In the genomic region with DNA sequence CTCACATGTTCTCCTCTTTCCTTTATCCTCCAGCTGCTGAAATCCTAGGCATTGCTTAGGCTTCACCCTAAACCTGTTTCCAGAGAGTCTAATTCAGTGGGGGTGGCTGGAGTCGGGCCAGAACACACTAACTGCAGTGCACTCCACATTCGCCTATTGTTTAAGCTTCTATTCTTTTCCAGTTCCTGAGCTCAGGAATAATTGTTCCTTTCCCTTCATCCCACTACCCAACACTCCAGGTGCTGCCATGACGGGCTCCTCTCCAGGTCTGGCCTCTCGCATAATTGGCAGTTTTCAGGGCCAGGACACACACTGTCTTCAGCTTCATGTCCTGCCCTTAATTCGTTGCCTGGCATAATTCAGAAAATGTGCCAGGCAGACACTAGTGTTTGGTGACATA, we compare ENCODE assay signal across 20 mouse cellular contexts.
DNase-seq lines count a peak whose midpoint lies in the region; ATAC-seq and TF ChIP-seq lines count a peak whose summit lies in the region.
"Had no signal": no experiment of that assay in that cellular context is flagged by ENCODE, and none has a peak within 500 bp of the region (broad histone marks: within the 10 kb centered on the region; RNA-seq: fewer than 3 reads in every experiment).

No protein-coding gene starts in this region.

- TF ChIP-seq POLR2A in brain, embryonic 14.5 days (IDR thresholded peaks at IDR 0.05; ENCODE audit: borderline replicate concordance, extremely low read depth, insufficient read depth, insufficient read length, poor library complexity, severe bottlenecking), result no peak

- H3K36me3 ChIP-seq in hindbrain, postnatal 0 days (ENCODE audit: insufficient read depth, low read length), result no peaks in the 10 kb centered on the region
- H3K36me3 ChIP-seq in hindbrain, embryonic 14.5 days (replicated peaks; ENCODE audit: control insufficient read depth, insufficient read depth), result no peaks in the 10 kb centered on the region
- H3K36me3 ChIP-seq: heart, embryonic 10.5 days; hindbrain, embryonic 12.5 days; limb, embryonic 12.5 days; liver, embryonic 12.5 days; midbrain, embryonic 15.5 days had no signal

- no peak overlapping the region for H3K27ac ChIP-seq in hindbrain, postnatal 0 days
- H3K27ac ChIP-seq in hindbrain, embryonic 14.5 days, result no peak overlapping the region
- no peak overlapping the region for H3K27ac ChIP-seq in left cerebral cortex, adult 2 months
- H3K27ac ChIP-seq: heart, embryonic 10.5 days; hindbrain, embryonic 12.5 days; limb, embryonic 12.5 days; liver, embryonic 12.5 days; midbrain, embryonic 15.5 days had no signal

- no peak for TF ChIP-seq CTCF in hindbrain, postnatal 0 days (IDR thresholded peaks at IDR 0.05; ENCODE audit: low read depth)
- TF ChIP-seq CTCF in brain, embryonic 14.5 days (IDR thresholded peaks at IDR 0.05; ENCODE audit: borderline replicate concordance, extremely low read depth, insufficient read depth, insufficient read length), result no peak
- no peak for TF ChIP-seq CTCF in left cerebral cortex, adult 2 months (IDR thresholded peaks at IDR 0.05)

- intact Hi-C loops in left cerebral cortex, adult 2 months (cut with DNase I), result no loop called here

- H3K9ac ChIP-seq in hindbrain, postnatal 0 days (replicated peaks; ENCODE audit: low read length), result no peak overlapping the region
- no peak overlapping the region for H3K9ac ChIP-seq in hindbrain, embryonic 14.5 days
- H3K9ac ChIP-seq: hindbrain, embryonic 12.5 days; limb, embryonic 12.5 days; liver, embryonic 12.5 days; midbrain, embryonic 15.5 days had no signal

- ATAC-seq in hindbrain, postnatal 0 days, result peak; percentile 27; the same call in 1 of the 2 replicates
- no peak for ATAC-seq in hindbrain, embryonic 14.5 days (ENCODE audit: low FRiP score)
- ATAC-seq in monocyte, adult 5-6 weeks (replicated peaks; ENCODE audit: insufficient number of reproducible peaks, low FRiP score, low TSS enrichment, poor library complexity, severe bottlenecking), result no peak
- ATAC-seq: forebrain, embryonic 16.5 days; liver, embryonic 12.5 days; midbrain, embryonic 15.5 days had no signal

- no peaks in the 10 kb centered on the region for H3K9me3 ChIP-seq in hindbrain, postnatal 0 days (ENCODE audit: low read length)
- H3K9me3 ChIP-seq in hindbrain, embryonic 14.5 days (ENCODE audit: control insufficient read depth, low read length), result no peaks in the 10 kb centered on the region
- H3K9me3 ChIP-seq: heart, embryonic 10.5 days; hindbrain, embryonic 12.5 days; limb, embryonic 12.5 days; liver, embryonic 12.5 days; midbrain, embryonic 15.5 days had no signal

- H3K4me1 ChIP-seq in hindbrain, postnatal 0 days (ENCODE audit: insufficient read depth, low read length), result no peaks in the 10 kb centered on the region
- H3K4me1 ChIP-seq in hindbrain, embryonic 14.5 days (replicated peaks; ENCODE audit: control insufficient read depth, insufficient read depth, low read length), result no peaks in the 10 kb centered on the region
- H3K4me1 ChIP-seq: heart, embryonic 10.5 days; hindbrain, embryonic 12.5 days; limb, embryonic 12.5 days; liver, embryonic 12.5 days; megakaryocyte, embryonic 14.5 days; midbrain, embryonic 15.5 days had no signal

- H3K27me3 ChIP-seq in hindbrain, postnatal 0 days (ENCODE audit: insufficient read depth, low read length), result no peaks in the 10 kb centered on the region
- H3K27me3 ChIP-seq in hindbrain, embryonic 14.5 days (ENCODE audit: control insufficient read depth, insufficient read depth, low read length), result no peaks in the 10 kb centered on the region
- H3K27me3 ChIP-seq: hindbrain, embryonic 12.5 days; limb, embryonic 12.5 days; liver, embryonic 12.5 days; megakaryocyte, embryonic 14.5 days; midbrain, embryonic 15.5 days had no signal

- WGBS in hindbrain, postnatal 0 days, result 61% methylated on average over 5 of the region's 5 CpGs
- 75% methylated on average over 5 of the region's 5 CpGs for WGBS in hindbrain, embryonic 14.5 days

- DNase-seq in hindbrain, postnatal 0 days (ENCODE audit: low spot score), result no peak
- no peak for DNase-seq in hindbrain, embryonic 14.5 days (ENCODE audit: low spot score)
- peak; percentile 15 for DNase-seq in brain, embryonic 14.5 days (ENCODE audit: low read depth)
- peak; percentile 13 to 15 for DNase-seq in left cerebral cortex, adult 2 months (ENCODE audit: extremely low spot score in 1 of 2, low spot score in 2 of 2)
- peak; percentile 39 to 43 for DNase-seq in right cerebral cortex, postnatal 10 days (ENCODE audit: low spot score in 2 of 2)
- no peak for DNase-seq in thymus, postnatal 25 days
- DNase-seq: adrenal gland, adult 8-10 months; cerebellum, adult 11 months; heart, postnatal 10 days; kidney, adult 9 months; kidney, postnatal 36 days; lung, adult 2 months had no signal

- no peak overlapping the region for H3K4me3 ChIP-seq in hindbrain, postnatal 0 days (ENCODE audit: low read length)
- no peak overlapping the region for H3K4me3 ChIP-seq in hindbrain, embryonic 14.5 days (replicated peaks; ENCODE audit: low read length)
- no peak overlapping the region for H3K4me3 ChIP-seq in left cerebral cortex, adult 2 months
- H3K4me3 ChIP-seq: heart, embryonic 10.5 days; hindbrain, embryonic 12.5 days; limb, embryonic 12.5 days; liver, embryonic 12.5 days; midbrain, embryonic 15.5 days had no signal

- no peak overlapping the region for H3K4me2 ChIP-seq in hindbrain, postnatal 0 days (ENCODE audit: low read depth, low read length)
- no peak overlapping the region for H3K4me2 ChIP-seq in hindbrain, embryonic 14.5 days (replicated peaks)
- H3K4me2 ChIP-seq: hindbrain, embryonic 12.5 days; limb, embryonic 12.5 days; liver, embryonic 12.5 days; midbrain, embryonic 15.5 days had no signal

Comparison
In these comparisons a context has a peak if more than half of its experiments do, and no peak if none do; other contexts are left out.
1. DNase-seq: peak in brain, embryonic 14.5 days (single experiment), left cerebral cortex, adult 2 months (2 of 2) and right cerebral cortex, postnatal 10 days (2 of 2); none in hindbrain, postnatal 0 days (single experiment), hindbrain, embryonic 14.5 days (single experiment) and thymus, postnatal 25 days (single experiment).